Mouse (Mus musculus) neutrophil, adult 5-6 weeks (primary cell): ENCODE data around the gene BC028528. TPM values are rescaled to one million over a fixed set of nuclear protein-coding genes. Genes with fewer than 3 reads are reported as not detected.
"Not testable (repeated sequence)": the region's sequence is repeated elsewhere in the genome, so short reads cannot be mapped to it uniquely, and the experiment has no call there.

ENCODE experiments used
- ATAC-seq: fragments of 151-379, 151-347 bp; 2 replicates; pipeline ENCODE4 v1.8.0; 2017; ENCODE audit warnings: mild to moderate bottlenecking, moderate TSS enrichment; ENCODE audit not compliant: insufficient number of reproducible peaks, poor library complexity, low FRiP score, severe bottlenecking; ENCODE audit errors: extremely low read depth
- total RNA-seq: library from RNA; stranded (forward); fragments of 200-1000 nt; gene quantifications from 2 replicates; pipeline ENCODE4 v1.2.3, GENCODE M21; 2017

BC028528 gene
- 63.4 and 69.2 TPM in 2 replicates for total RNA-seq

DNA sequence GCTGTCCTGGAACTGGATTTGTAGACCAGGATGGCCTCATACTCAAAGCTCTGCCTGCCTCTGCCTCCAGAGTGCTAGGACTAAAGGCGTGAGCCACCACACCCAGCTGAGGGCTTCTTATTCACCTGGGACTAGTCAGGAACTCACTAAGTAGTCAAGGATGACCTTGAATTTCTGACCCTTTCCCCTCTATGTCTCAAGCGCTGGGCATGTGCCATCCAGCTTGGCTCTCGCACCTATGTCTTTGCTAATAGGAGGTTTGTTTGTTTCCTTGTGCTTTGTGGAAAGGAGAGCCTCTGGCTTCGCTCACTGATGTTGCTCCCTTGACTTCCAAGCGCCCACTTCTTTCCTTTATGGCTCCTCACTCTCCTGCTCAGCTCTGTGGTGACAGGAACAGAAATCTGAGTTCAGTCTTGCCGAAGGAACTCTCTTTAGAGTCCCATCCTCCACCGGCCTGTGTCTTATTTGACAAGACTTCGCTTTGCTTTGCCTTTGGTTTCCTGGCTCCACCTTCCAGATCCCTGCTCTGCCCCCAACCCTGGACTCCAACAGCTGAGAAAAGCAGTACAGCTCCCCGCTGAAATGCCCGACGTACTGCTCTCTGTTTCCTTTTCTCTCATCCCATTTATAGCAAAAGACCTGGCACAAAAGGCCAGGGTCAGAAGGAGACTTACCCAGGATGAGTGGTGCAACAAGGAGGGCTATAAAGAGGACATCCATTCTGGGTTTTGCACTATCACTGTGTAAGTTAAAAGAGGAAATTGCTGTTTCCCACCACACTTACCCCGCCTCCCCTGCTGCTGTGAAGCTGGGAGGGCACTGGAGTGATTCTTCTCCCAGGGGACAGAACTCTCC lies at the start of gene BC028528:
Gene BC028528, minus strand, starts transcription at position 795 of the 855 bp plus-strand sequence.
- ATAC-seq = peak; percentile 52

DNA sequence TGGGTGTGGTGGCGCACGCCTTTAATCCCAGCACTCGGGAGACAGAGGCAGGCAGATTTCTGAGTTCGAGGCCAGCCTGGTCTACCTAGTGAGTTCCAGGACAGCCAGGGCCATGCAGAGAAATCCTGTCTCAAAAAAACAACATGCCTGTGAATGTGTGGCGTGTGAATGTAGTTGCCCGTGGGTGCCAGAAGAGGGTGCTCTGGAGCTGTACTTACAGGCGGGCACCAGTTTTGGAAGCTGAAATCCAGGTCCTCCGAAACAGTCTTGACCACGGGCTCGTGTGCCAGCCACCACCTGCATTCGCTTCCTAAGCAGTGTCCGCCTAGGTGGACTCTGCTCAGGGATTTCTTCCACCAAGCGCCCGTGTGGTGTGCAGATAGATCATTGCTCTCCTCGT lies 47.0 kb upstream of the BC028528 start:
- ATAC-seq = peak; percentile 47; the same call in 1 of the 2 replicates

DNA sequence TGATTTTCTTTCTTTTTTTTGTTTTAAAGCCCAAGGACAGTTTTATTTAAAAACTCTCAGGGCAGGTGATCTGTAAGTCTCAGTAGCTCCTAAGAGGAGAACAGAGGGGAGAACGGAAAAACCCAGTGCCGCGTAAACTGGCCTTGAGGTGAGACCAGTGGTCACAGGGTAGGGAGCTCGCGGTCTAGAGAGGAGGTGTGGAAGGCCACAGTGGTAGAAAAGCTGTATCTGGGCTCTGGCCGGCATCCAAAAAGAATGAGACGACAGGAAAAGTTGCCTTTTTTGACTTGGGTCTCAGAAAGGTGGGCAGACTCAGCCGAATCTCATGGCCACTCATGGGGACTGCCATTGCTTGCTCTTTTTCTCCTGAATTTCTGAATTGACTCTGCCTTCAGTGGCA lies 46.4 kb upstream of the BC028528 start:
- ATAC-seq = no peak

DNA sequence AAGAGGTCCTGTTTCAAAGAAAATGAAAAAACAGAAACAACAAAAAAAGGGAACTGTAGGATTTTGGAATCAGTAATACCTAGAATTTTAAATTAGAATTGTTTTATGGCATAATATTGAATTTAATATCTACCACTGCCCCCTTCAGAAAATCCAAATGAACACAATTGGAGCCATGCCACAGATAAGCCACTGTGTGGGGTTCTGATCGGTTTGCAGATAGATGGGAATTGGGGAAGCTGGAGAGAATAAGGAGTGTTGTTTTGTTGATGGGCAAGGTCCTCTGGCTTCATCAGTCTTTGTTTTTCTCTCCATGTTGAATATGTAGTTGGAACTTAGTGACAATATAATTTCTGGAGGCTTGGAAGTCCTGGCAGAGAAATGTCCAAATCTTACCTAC lies 42.6 kb upstream of the BC028528 start:
- no peak for ATAC-seq

DNA sequence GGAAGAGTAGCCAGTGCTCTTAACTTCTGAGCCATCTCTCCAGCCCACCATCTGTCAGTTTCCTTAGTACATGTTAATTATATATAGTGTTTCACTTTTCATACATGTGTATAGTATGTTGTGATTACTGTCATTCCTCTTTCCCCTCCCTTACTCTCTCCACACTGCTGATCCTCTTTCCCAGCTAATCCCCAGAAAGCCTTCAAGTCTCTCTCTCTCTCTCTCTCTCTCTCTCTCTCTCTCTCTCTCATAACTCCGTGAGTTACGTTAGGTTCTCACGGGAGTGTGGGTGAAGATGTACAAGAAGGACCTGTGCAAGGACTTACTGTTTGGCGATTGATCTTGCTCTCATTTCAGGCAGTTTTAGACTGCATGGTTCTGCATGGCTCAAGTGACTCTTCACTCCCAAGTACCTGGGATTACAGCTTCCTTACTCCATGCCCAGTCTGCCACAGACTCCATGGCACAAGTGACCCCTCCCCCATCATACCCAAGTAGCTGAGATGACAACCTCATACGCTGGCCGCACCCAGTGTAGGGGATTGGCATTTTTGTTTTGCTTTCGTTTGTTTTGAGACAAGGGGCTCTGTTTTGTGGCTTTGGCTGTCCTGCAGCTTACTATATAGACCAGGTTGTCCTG lies 41.4 kb upstream of the BC028528 start:
- ATAC-seq = no peak

DNA sequence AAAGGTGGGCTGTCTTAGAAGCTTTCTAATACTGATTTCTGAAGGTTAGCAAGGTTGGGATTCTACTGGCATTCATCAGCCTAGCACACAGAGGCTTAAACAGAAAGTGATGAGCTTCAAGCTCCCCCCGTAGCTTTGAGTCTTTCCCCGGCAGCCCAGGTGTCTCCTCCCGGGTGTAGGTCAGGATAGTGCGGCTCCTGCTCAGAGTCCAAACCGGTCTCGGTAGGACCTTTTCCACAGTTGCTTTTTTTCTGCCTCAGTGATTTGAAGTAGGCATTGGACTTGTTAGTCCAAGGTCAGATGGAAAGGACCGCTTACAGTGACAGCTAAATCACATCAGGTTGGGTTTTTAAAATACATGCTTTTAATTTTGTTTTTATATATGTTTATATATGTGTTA lies 40.8 kb upstream of the BC028528 start:
- ATAC-seq = no peak

DNA sequence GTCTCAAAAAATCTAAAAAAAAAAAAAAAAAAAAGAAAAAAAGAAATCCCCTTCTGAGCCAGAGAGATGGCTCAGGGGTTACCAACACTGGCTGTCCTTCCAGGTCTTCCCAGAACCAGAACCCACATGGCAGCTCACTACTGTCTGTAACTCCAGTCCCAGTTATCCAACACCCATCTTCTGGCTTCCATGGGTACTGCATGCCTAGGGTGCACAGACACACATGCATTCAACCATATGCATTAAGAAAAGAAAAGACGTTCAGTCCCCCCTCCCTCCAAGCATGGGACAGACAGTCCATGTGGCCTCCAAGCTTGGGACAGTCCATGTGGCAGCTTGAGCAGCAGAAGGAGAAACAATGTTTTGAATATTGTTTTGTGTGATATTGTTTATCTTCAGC lies 40.4 kb upstream of the BC028528 start:
- no peak for ATAC-seq

DNA sequence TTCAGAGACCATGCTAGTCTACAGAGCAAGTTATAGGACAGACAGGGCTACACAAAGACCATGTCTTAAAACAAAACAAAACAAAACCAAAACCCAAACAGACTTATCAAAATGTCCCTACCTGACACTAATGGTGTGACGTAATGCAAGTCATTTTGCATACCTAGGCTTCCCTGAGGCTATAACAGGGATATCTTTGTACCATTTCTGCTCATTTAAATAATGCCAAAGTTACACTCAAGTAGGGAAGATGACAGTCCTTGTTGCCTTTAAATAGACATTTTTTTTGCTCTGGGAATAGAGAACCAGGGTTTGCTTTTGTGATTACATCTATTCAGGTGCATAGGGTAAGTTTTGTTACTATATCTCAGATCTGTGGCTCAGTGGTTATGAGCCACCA lies 39.7 kb upstream of the BC028528 start:
- no peak for ATAC-seq

DNA sequence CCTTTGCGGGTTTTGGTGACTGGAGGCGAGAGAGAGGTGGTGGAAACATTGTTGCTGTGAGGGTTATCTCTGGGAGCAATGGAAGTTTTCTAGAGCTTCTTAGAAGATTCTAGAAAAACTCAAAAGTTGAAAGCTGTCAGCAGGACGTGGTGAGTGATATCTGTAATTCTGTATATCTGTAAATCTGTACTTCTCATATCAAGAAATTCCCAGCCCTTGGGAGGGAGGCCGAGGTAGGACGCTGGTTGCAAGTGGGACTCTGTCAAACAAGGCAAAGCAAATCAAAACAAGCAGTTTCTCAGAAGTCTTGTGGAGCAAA lies 38.6 kb upstream of the BC028528 start:
- no peak for ATAC-seq

DNA sequence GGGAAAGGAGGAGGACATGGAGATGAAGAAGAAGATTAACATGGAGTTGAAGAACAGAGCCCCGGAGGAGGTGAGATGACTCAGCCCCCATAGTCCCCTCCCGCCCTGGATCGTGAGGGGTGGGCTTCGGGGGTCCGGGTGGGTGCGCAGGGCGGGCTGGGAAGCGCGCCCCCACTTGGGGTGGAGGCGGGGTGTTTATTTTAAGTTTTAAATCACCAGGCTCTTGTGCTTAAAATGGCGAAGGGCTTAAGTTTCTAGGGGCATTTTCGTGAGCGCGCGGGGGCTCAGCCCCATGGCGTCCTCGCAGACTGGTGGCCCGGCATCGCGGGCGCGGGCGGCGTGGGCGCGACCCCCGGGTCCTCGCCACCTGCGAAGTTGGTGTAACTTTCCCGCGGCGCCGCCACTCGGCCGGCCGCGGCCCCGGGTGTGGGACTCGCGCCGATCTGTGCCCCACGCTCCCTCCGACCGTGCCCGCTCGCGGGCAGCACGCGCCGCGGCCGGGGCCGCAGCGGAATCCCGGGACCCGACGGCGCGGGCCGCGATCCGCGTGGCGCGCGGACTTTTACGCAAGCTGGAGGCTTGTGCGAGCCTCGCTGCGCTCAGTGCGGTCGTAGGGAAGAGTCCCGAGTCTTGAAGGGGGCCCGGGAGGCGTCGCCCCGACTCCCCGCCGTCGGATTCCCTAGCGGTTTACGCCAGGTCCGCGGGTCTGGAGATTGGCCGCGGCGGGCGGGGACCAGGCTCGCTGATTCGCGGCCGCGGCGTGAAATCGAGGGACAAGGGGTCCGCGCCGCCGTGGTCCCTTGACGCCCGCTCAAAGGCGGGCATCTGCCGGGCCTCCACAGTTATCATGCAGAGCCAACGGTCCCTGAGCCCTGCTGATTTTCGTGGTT lies 38.0 kb upstream of the BC028528 start:
- ATAC-seq = no peak

DNA sequence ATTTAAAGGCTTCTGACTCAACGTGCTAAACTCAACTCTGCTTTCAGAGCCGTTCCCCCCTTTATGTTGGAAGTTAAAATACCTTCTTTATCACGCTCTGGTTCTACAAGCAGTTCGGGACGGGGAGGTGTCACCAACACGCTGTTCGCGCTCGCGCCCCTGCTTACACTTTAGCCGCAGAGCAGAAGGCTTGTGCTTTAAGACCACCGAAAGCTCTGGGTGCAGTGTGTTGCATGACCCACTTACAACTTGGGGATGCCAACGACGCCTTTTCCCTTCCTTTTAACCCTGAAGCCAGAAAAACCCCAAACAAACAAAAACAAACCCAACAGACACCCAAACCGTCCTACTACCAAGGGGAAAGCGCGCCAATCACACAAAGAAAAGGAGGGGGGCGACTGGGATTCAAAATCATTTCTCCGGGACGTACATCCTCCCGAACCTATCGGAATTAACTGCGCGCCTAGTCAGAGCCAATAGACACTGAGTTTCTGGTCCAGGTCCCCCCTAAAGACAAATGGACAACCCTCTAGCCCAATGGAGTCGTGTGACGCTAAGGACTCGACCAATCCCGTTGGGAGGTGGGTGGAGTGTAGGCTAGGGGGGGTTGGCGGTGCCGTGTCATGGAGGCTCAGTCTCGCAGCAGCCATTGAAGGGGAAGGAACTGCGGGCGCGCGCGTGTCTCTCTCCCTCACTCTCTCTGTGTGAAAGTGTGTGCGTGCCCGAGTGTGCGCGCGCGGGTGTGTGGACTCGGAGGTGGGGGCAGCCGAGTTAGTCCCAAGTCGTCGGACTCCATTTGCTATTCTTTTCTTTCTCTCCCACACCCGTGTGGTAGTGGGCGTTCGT lies 37.1 kb upstream of the BC028528 start, which contains the start of gene Anp32e:
Gene Anp32e, plus strand, starts transcription at position 589 of the 846 bp plus-strand sequence.
- peak; percentile 99 for ATAC-seq

DNA sequence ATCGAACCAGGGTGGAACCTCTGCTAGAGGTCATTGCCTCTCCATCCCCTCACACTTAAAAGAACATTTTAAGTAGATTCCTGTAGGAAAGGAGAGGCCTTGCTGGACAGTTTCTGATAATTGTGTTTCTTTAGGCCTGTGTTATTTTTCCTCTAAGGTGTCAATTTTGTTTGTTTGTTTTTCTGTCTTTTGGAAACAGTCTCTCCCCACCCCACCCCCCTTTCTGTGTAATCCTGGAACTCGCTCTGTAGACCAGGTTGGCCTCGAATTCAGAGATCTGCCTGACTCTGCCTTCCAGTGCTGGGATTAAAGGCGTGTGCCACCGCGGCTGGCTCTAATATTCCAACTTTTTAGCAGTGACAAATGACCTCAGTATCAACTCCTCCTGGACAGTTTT lies 36.5 kb upstream of the BC028528 start:
- no peak for ATAC-seq

DNA sequence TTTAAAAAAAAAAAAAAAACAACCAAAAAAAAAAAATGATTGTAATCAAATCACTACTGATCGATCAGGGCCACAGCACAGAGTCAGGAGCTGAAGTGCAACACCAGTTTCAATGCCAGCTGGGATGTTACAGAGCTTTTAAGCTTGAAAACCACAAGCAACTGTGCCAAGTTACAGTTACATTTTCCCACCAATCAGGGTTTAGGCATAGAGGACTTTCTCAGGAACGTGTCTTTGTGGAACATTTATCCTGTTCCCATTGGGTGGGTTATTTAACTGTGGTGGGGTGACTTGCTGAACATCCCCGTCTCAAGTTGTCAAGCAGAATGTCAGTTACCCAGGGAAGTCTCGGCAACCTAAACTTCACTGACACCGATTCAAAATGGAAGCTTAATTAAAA lies 33.3 kb upstream of the BC028528 start:
- ATAC-seq = no peak

DNA sequence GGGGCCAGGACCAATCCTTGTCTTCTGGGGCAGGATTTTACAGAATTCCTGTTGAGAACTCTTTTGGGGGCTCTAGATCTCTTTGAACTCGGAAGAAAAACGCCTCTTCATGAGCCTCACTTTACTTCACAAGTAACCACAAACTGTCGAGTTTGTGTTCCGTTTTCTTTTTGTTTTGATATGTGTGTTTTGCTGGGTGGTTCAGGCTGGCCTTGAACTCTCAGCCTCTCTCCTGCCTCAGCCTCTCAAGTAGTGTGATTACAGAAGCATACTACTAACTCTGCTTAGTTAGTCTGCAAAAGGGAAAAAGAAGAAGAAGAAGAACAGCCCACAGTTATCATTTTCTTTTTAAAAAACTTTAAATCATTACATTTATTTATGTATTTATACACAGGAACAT lies 32.4 kb upstream of the BC028528 start:
- no peak for ATAC-seq

DNA sequence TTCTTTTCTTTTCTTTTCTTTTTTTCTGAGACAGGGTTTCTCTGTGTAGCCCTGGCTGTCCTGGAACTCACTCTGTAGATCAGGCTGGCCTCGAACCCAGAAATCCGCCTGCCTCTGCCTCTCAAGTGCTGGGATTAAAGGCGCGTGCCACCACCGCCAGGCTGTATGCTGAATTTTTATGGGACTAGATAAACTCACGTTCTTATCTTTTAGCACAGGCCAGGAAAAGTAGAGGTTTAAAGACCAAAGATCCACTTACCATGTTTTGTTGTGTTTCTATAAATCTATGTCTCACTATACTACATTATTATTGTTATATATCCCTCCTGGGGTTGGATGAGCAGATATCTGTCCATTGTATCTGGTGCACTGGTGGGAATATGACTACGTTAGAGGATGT lies 31.6 kb upstream of the BC028528 start:
- ATAC-seq = not testable (repeated sequence)

DNA sequence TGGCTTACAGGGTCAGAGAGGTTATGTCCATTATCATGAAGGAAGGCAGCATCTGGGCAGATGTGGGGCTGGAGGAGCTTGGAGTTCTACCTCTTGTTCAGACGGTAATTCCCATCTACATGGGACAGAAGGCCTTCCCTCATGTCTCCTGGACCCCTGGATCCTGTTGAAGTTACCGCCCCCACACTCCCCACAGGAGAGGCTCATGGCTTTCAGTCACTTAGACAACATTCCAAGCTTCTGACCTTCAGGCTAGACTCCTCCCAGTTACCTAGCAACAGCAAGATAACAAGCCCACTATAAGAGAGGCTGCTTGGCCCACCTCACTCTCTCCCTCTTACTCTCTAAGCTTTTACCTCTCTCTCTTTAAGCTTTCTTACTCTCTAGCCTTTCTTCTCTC lies 28.7 kb upstream of the BC028528 start:
- ATAC-seq = not testable (repeated sequence)

DNA sequence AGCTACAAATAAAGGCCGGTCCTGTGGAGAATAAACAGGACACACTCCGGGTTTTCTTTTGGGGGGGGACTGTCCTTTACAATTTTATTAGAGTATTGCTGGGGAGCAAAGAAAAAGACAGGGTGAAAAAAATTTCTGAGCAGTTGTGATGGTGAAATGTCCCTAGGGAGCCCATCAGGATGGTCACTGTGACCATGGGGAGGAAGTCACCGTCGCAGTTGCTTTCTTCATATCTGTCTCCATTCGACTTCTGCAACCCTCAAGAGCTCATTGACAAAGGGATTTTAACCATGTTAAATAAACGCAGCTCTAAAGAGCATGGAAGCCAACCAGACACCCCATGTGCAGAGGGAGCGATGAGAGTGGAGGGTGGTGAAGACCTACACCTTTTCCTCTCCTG lies 25.0 kb upstream of the BC028528 start:
- no peak for ATAC-seq

DNA sequence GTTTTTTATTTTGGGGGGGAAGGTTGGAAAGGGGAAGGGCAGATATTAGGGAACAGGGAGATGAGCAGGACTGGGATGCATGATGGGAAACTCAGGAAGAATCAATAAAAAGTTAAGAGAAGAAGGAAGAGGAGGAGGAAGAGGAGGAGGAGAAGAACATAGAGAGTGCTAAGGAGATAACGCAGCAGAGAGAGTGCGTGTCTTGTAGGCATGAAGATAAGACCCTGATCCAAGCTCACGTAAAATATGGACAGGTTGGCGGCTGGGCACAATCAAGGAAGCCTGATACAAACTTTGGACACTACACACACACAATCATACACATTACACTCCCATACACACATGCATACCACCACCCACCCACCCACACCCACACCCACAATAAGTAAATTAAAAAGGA lies 22.9 kb upstream of the BC028528 start:
- ATAC-seq = no peak

DNA sequence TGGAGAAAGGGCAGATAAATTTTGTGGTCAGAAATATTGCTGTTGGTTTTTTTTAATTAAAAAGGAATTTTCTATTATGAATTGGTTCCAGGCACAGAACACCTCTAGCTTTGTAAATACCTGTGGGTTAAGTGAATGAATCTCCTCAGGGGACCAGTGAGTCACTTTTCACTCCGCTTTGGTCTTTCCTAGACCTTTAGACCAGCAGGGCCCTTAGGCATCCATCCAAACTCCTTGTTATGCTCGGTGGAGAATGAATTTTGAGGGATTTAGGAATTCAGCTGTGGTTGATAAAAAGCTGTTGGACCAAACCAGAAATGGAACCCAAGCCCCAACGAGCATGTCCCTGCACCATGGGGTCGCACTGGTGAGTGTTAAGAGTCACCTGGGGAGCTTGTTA lies 15.8 kb upstream of the BC028528 start:
- no peak for ATAC-seq
